Mouse (Mus musculus): ENCODE data around the gene Dscaml1. TPM values are rescaled to one million over a fixed set of nuclear protein-coding genes. Genes with fewer than 3 reads are reported as not detected.

The Dscaml1 gene
- total and polyA plus RNA-seq, 3 experiments = not detected

DNA sequence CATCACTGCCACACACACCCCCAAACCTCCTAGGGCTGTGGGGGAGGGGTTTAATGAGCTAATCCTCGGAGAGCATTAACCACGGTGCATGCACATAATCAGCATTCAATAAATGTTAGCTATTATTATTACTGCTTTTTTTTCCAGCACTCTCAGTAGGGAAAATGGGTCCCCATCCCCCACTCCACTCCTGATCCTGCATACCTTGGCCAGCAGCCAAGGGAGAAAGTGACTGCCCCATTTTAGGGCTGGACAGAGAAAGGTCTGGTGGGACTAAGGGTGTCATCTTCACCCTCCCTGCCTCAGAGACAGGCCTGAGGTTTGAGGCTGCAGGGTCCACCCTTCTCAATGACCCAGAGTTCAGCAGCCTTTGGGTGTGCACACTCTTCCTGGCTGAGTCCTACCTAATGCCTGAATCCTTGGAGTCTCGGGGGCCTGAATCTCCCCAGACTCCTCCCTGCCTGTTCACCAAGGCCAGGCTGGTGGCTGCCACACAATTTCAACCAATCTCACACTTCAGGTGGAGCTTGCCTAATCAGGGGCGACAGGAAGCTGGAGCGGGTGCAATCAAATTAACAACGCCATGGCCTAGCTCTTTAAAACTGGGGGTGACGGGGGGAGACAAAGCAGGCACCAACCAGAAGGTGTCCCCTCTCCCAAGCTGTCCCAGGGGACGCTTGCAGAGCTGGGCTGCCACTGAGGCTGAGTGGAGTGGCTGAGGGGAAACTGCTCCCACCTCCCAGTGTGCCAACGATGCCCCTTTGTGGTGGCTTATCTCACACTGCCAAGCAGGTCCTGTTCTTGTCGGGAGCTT is 267.2 kb downstream of the Dscaml1 start:
- no peak overlapping the region for H3K4me3 ChIP-seq (ENCODE audit: control insufficient read depth in 1 of 2, insufficient read depth in 1 of 2, low read depth in 2 of 2, low read length in 2 of 2)
- H3K36me3 ChIP-seq (ENCODE audit: control insufficient read depth in 1 of 2, insufficient read depth in 2 of 2, low read length in 2 of 2) = no peaks in the 10 kb centered on the region
- H3K9me3 ChIP-seq (replicated peaks; ENCODE audit: insufficient read depth, low read length) = no peaks in the 10 kb centered on the region
- 0 out of 4 replicates have a peak, but pooled peaks cover 0 to 5% of the 10 kb centered on the region in 2 experiments for H3K4me1 ChIP-seq (ENCODE audit: control insufficient read depth in 1 of 2, insufficient read depth in 2 of 2, low read length in 2 of 2)
- H3K9ac ChIP-seq (ENCODE audit: control insufficient read depth, low read depth, low read length, poor library complexity, severe bottlenecking) = no peak overlapping the region
- no peak overlapping the region for H3K27ac ChIP-seq (ENCODE audit: control insufficient read depth, low read depth, low read length)
- no peaks in the 10 kb centered on the region for H3K79me2 ChIP-seq (ENCODE audit: control insufficient read depth, insufficient read depth, low read length, poor library complexity)
- no peak for TF ChIP-seq JUND (IDR thresholded peaks at IDR 0.05; ENCODE audit: low read depth, low read length)
- TF ChIP-seq GABPA (IDR thresholded peaks at IDR 0.05; ENCODE audit: low read depth, low read length) = no peak
- no peak for TF ChIP-seq MAX (IDR thresholded peaks at IDR 0.05; ENCODE audit: low read length)
- no peak for TF ChIP-seq CTCF (IDR thresholded peaks at IDR 0.05 in 2 of 3, conservative IDR thresholded peaks at IDR 0.05 in 1 of 3; ENCODE audit: control insufficient read depth in 1 of 3, insufficient read depth in 1 of 3, low read depth in 2 of 3, low read length in 3 of 3, poor library complexity in 1 of 3, severe bottlenecking in 1 of 3)
- TF ChIP-seq GATA1 (IDR thresholded peaks at IDR 0.05; ENCODE audit: low read depth, low read length) = no peak
- no peak for TF ChIP-seq USF1 (IDR thresholded peaks at IDR 0.05; ENCODE audit: low read depth, low read length)
- no peak for TF ChIP-seq ZC3H11A (IDR thresholded peaks at IDR 0.05; ENCODE audit: low read depth, low read length)
- TF ChIP-seq USF2 (IDR thresholded peaks at IDR 0.05; ENCODE audit: borderline replicate concordance in 1 of 2, insufficient read depth in 1 of 2, low read depth in 1 of 2, low read length in 2 of 2) = no peak
- TF ChIP-seq MAFK (IDR thresholded peaks at IDR 0.05; ENCODE audit: borderline replicate concordance, low read depth, low read length) = no peak
- no peak for TF ChIP-seq POLR2AphosphoS5 (IDR thresholded peaks at IDR 0.05; ENCODE audit: borderline replicate concordance, low read depth, low read length)
- DNase-seq (ENCODE audit: low read depth, low spot score) = peak; percentile 9
- H3K27me3 ChIP-seq (ENCODE audit: control insufficient read depth in 1 of 2, insufficient read depth in 2 of 2, low read length in 2 of 2) = no peaks in the 10 kb centered on the region; a peak in 1 of 4 replicates

- no peak overlapping the region for H3K9ac ChIP-seq (ENCODE audit: control insufficient read depth, low read depth, low read length, poor library complexity, severe bottlenecking)
- H3K27ac ChIP-seq (ENCODE audit: control insufficient read depth, low read depth, low read length) = no peak overlapping the region
- TF ChIP-seq SMC3 (IDR thresholded peaks at IDR 0.05; ENCODE audit: low read depth, low read length) (peak; percentile 1; the same call in 1 of the 2 replicates), ZNF384 (IDR thresholded peaks at IDR 0.05; ENCODE audit: low read depth, low read length) (peak; percentile 45; the same call in 1 of the 2 replicates), MAZ (IDR thresholded peaks at IDR 0.05; ENCODE audit: low read depth, low read length) (no peak), MYC (IDR thresholded peaks at IDR 0.05; ENCODE audit: low read depth, low read length) (no peak), POLR2AphosphoS2 (IDR thresholded peaks at IDR 0.05; ENCODE audit: low read length) (no peak), TBP (IDR thresholded peaks at IDR 0.05; ENCODE audit: low read depth, low read length) (no peak)
- H3K4me1 ChIP-seq (ENCODE audit: control insufficient read depth in 1 of 2, insufficient read depth in 2 of 2, low read length in 2 of 2) = 0 out of 4 replicates have a peak, but pooled peaks cover 0 to 5% of the 10 kb centered on the region in 2 experiments
- H3K4me3 ChIP-seq (ENCODE audit: control insufficient read depth in 1 of 2, insufficient read depth in 1 of 2, low read depth in 2 of 2, low read length in 2 of 2) = no peak overlapping the region
- no peaks in the 10 kb centered on the region; a peak in 1 of 4 replicates for H3K27me3 ChIP-seq (ENCODE audit: control insufficient read depth in 1 of 2, insufficient read depth in 2 of 2, low read length in 2 of 2)
- no peaks in the 10 kb centered on the region for H3K9me3 ChIP-seq (replicated peaks; ENCODE audit: insufficient read depth, low read length)
- DNase-seq (ENCODE audit: low read depth, low spot score) = peak; percentile 13
- H3K79me2 ChIP-seq (ENCODE audit: control insufficient read depth, insufficient read depth, low read length, poor library complexity) = no peaks in the 10 kb centered on the region
- H3K36me3 ChIP-seq (ENCODE audit: control insufficient read depth in 1 of 2, insufficient read depth in 2 of 2, low read length in 2 of 2) = no peaks in the 10 kb centered on the region
These were observed 267.8 kb downstream of the Dscaml1 start for GRCm38 (mm10) chr9:45694256-45694655.
